Mouse (Mus musculus): ENCODE data around the gene Gm48552.

- TF ChIP-seq NRF1 (IDR thresholded peaks at IDR 0.05; ENCODE audit: insufficient read depth, low read depth, low read length, poor library complexity, severe bottlenecking) (no peak), TCF12 (IDR thresholded peaks at IDR 0.05; ENCODE audit: low read depth, low read length) (no peak), UBTF (IDR thresholded peaks at IDR 0.05; ENCODE audit: borderline replicate concordance, insufficient read depth, low read depth, low read length) (no peak), ELF1 (IDR thresholded peaks at IDR 0.05; ENCODE audit: low read depth, low read length) (no peak), CTCF (IDR thresholded peaks at IDR 0.05 in 2 of 3, conservative IDR thresholded peaks at IDR 0.05 in 1 of 3; ENCODE audit: control insufficient read depth in 1 of 3, insufficient read depth in 1 of 3, low read depth in 2 of 3, low read length in 3 of 3, poor library complexity in 1 of 3, severe bottlenecking in 1 of 3) (no peak), USF2 (IDR thresholded peaks at IDR 0.05; ENCODE audit: borderline replicate concordance in 1 of 2, insufficient read depth in 1 of 2, low read depth in 1 of 2, low read length in 2 of 2) (no peak), POLR2AphosphoS2 (IDR thresholded peaks at IDR 0.05; ENCODE audit: low read length) (no peak), MAFK (IDR thresholded peaks at IDR 0.05; ENCODE audit: borderline replicate concordance, low read depth, low read length) (no peak), POLR2A (IDR thresholded peaks at IDR 0.05; ENCODE audit: control insufficient read depth in 1 of 2, insufficient read depth in 1 of 2, low read depth in 1 of 2, low read length in 2 of 2, poor library complexity in 1 of 2) (no peak), SMC3 (IDR thresholded peaks at IDR 0.05; ENCODE audit: low read depth, low read length) (no peak), MYC (IDR thresholded peaks at IDR 0.05; ENCODE audit: low read depth, low read length) (no peak), GABPA (IDR thresholded peaks at IDR 0.05; ENCODE audit: low read depth, low read length) (no peak), MAZ (IDR thresholded peaks at IDR 0.05; ENCODE audit: low read depth, low read length) (no peak), ETS1 (IDR thresholded peaks at IDR 0.05; ENCODE audit: low read depth, low read length) (no peak)
These were observed 18.0 kb downstream of the Gm48552 start for GRCm38 (mm10) chr10:81406504-81407440.
